Mouse (Mus musculus) myocyte (in vitro differentiated cells): ENCODE measurements at regions not wholly inside any gene's neighbourhood (a gene's known extent, or its start where the extent isn't known, plus 50 kb on each side); places are given as distances from the start of the nearest gene placed in this dataset.

Experiments
- E2F4 ChIP-seq: IDR thresholded peaks from one replicate; pipeline ENCODE4 v1.6.1; 2011; ENCODE audit warnings: mild to moderate bottlenecking, control low read depth, moderate library complexity; ENCODE audit not compliant: insufficient read depth
- POLR2A ChIP-seq: IDR thresholded peaks from one replicate; pipeline ENCODE4 v1.6.1; 2011; ENCODE audit warnings: low read depth, mild to moderate bottlenecking, control low read depth, moderate library complexity; ENCODE audit not compliant: insufficient read length
- POLR2AphosphoS2 ChIP-seq: IDR thresholded peaks from one replicate; pipeline ENCODE4 v1.6.1; 2011; ENCODE audit warnings: low read depth, control low read depth; ENCODE audit not compliant: insufficient read length
- REST ChIP-seq: IDR thresholded peaks from one replicate; pipeline ENCODE4 v1.6.1; 2011; ENCODE audit warnings: mild to moderate bottlenecking, control low read depth, moderate library complexity; ENCODE audit not compliant: insufficient read depth, insufficient read length

- TF ChIP-seq POLR2A (no peak), E2F4 (no peak), POLR2AphosphoS2 (no peak), REST (no peak)
These were observed 1132.6 kb upstream of the Fbxo33 start for GRCm38 (mm10) chr12:60352138-60352537.
